ENCODE assay signal across 33 mouse cellular contexts in the genomic region with DNA sequence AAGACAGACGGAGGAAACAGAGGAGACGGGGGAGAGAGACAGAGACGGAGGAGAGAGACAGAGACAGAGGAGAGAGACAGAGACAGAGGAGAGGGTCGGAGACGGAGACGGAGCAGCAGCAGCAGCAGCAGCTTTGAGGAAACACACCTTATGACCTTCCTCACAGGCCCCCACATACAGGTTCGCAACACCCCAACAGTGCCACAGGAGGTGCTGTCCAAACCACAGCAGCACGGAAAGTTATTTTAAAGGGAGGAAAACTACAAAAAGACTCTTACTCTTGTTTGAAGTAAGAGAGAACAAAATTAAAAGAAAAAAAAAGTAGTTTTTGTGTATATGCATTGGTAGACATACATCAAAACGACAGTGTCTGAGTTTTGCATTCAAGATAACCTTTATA. TPM values are rescaled to one million over a fixed set of nuclear protein-coding genes. Genes with fewer than 3 reads are reported as not detected.
A peak's percentile ranks its signal among the peaks of the same experiment; 100 is the strongest.
DNase-seq lines count a peak whose midpoint lies in the region; ATAC-seq and TF ChIP-seq lines count a peak whose summit lies in the region.
"Had no signal": no experiment of that assay in that cellular context is flagged by ENCODE, and none has a peak within 500 bp of the region (broad histone marks: within the 10 kb centered on the region; RNA-seq: fewer than 3 reads in every experiment).

No protein-coding gene starts in this region.

- TF ChIP-seq CTCF in liver, embryonic 14.5 days (IDR thresholded peaks at IDR 0.05; ENCODE audit: low read depth), result 0 out of 2 replicates have a peak, but pooled peaks have one; percentile 9
- no peak for TF ChIP-seq CTCF in MEL (IDR thresholded peaks at IDR 0.05 in 2 of 3, conservative IDR thresholded peaks at IDR 0.05 in 1 of 3; ENCODE audit: control insufficient read depth in 1 of 3, insufficient read depth in 1 of 3, low read depth in 2 of 3, low read length in 3 of 3, poor library complexity in 1 of 3, severe bottlenecking in 1 of 3)

- H3K27ac ChIP-seq in liver, embryonic 14.5 days, result no peak overlapping the region
- H3K27ac ChIP-seq in MEL (ENCODE audit: control insufficient read depth, low read depth, low read length), result no peak overlapping the region
- H3K27ac ChIP-seq: embryonic facial prominence, embryonic 12.5 days; embryonic facial prominence, embryonic 15.5 days; forebrain, embryonic 15.5 days; heart, embryonic 15.5 days; hindbrain, embryonic 10.5 days; hindbrain, embryonic 13.5 days had no signal

- H3K36me3 ChIP-seq in liver, embryonic 14.5 days (replicated peaks; ENCODE audit: control insufficient read depth, insufficient read depth, low read depth), result no peaks in the 10 kb centered on the region
- H3K36me3 ChIP-seq in MEL (ENCODE audit: control insufficient read depth in 1 of 2, insufficient read depth in 2 of 2, low read length in 2 of 2), result peaks cover 0 to 13% of the 10 kb centered on the region in 2 experiments; a peak in 2 of 4 replicates
- H3K36me3 ChIP-seq: embryonic facial prominence, embryonic 12.5 days; embryonic facial prominence, embryonic 15.5 days; forebrain, embryonic 15.5 days; heart, embryonic 12.5 days; heart, embryonic 15.5 days; hindbrain, embryonic 10.5 days; hindbrain, embryonic 13.5 days had no signal

- no peak for TF ChIP-seq POLR2A in MEL (IDR thresholded peaks at IDR 0.05; ENCODE audit: control insufficient read depth in 1 of 2, insufficient read depth in 1 of 2, low read depth in 1 of 2, low read length in 2 of 2, poor library complexity in 1 of 2)

- peaks cover 0 to 8% of the 10 kb centered on the region in 2 experiments; a peak in 3 of 4 replicates for H3K4me1 ChIP-seq in liver, embryonic 14.5 days (replicated peaks; ENCODE audit: control insufficient read depth in 2 of 2, insufficient read depth in 2 of 2, low read length in 1 of 2)
- peaks cover 10 to 19% of the 10 kb centered on the region in 2 experiments for H3K4me1 ChIP-seq in MEL (ENCODE audit: control insufficient read depth in 1 of 2, insufficient read depth in 2 of 2, low read length in 2 of 2)
- H3K4me1 ChIP-seq: embryonic facial prominence, embryonic 12.5 days; embryonic facial prominence, embryonic 15.5 days; forebrain, embryonic 15.5 days; heart, embryonic 12.5 days; heart, embryonic 15.5 days; hindbrain, embryonic 10.5 days; hindbrain, embryonic 13.5 days had no signal

- no peaks in the 10 kb centered on the region for H3K27me3 ChIP-seq in liver, embryonic 14.5 days (ENCODE audit: control insufficient read depth, insufficient read depth, low read length)
- H3K27me3 ChIP-seq in MEL (ENCODE audit: control insufficient read depth in 1 of 2, insufficient read depth in 2 of 2, low read length in 2 of 2), result no peaks in the 10 kb centered on the region
- H3K27me3 ChIP-seq: embryonic facial prominence, embryonic 12.5 days; embryonic facial prominence, embryonic 15.5 days; forebrain, embryonic 15.5 days; heart, embryonic 12.5 days; heart, embryonic 15.5 days; Patski had no signal

- TF ChIP-seq RAD21 in MEL (IDR thresholded peaks at IDR 0.05; ENCODE audit: low read depth, low read length), result no peak

- no peak overlapping the region for H3K4me3 ChIP-seq in liver, embryonic 14.5 days (ENCODE audit: insufficient read depth in 1 of 2, low read depth in 2 of 2, low read length in 2 of 2)
- peak overlapping the region; percentile 39 to 51 for H3K4me3 ChIP-seq in MEL (ENCODE audit: control insufficient read depth in 1 of 2, insufficient read depth in 1 of 2, low read depth in 2 of 2, low read length in 2 of 2)
- H3K4me3 ChIP-seq: embryonic facial prominence, embryonic 12.5 days; embryonic facial prominence, embryonic 15.5 days; forebrain, embryonic 15.5 days; heart, embryonic 12.5 days; heart, embryonic 15.5 days; hindbrain, embryonic 10.5 days; hindbrain, embryonic 13.5 days had no signal

- no peaks in the 10 kb centered on the region for H3K9me3 ChIP-seq in liver, embryonic 14.5 days (ENCODE audit: control insufficient read depth, low read length)
- H3K9me3 ChIP-seq in MEL (replicated peaks; ENCODE audit: insufficient read depth, low read length), result no peaks in the 10 kb centered on the region
- H3K9me3 ChIP-seq: embryonic facial prominence, embryonic 12.5 days; embryonic facial prominence, embryonic 15.5 days; forebrain, embryonic 15.5 days; heart, embryonic 15.5 days; hindbrain, embryonic 10.5 days; hindbrain, embryonic 13.5 days had no signal

- no peak for DNase-seq in liver, embryonic 14.5 days (ENCODE audit: low read depth in 3 of 3, low spot score in 3 of 3)
- no peak for DNase-seq in liver
- peak; percentile 49 for DNase-seq in CD4-positive helper T cell, adult 2 months (ENCODE audit: low read depth, low spot score)
- DNase-seq in MEL (ENCODE audit: low read depth, low spot score), result peak; percentile 48
- DNase-seq in testis, postnatal 14 days (ENCODE audit: low spot score), result no peak
- DNase-seq in gastrocnemius, postnatal 4 days (ENCODE audit: low spot score in 2 of 2), result no peak
- no peak for DNase-seq in heart, adult 8-10 months (ENCODE audit: low spot score)
- DNase-seq: adrenal gland, adult 2 months; adrenal gland, postnatal 14 days; cerebellum, adult 11 months; cerebellum, adult 2 months; cerebellum, adult 9-11 months; cerebellum, postnatal 25 days; gastrocnemius, postnatal 25 days; heart, postnatal 10 days; heart, postnatal 36 days had no signal

- no peak for ATAC-seq in liver, embryonic 14.5 days (ENCODE audit: insufficient read depth)
- ATAC-seq in inflammation-experienced regulatory T-cells, adult 6 months, result peak; percentile 75
- ATAC-seq: forebrain, embryonic 15.5 days; hindbrain, embryonic 16.5 days; Patski had no signal

- 59% methylated on average over 9 of the region's 9 CpGs for WGBS in liver, embryonic 14.5 days (ENCODE audit: insufficient replicate concordance)

- H3K79me2 ChIP-seq in MEL (ENCODE audit: control insufficient read depth, insufficient read depth, low read length, poor library complexity), result no peaks in the 10 kb centered on the region

- no peak overlapping the region for H3K4me2 ChIP-seq in liver, embryonic 14.5 days (ENCODE audit: low read depth)
- H3K4me2 ChIP-seq: embryonic facial prominence, embryonic 12.5 days; embryonic facial prominence, embryonic 15.5 days; forebrain, embryonic 15.5 days; heart, embryonic 12.5 days; heart, embryonic 15.5 days; hindbrain, embryonic 13.5 days had no signal

- no peak overlapping the region for H3K9ac ChIP-seq in liver, embryonic 14.5 days (replicated peaks)
- H3K9ac ChIP-seq in MEL (ENCODE audit: control insufficient read depth, low read depth, low read length, poor library complexity, severe bottlenecking), result peak overlapping the region; percentile 48
- H3K9ac ChIP-seq: embryonic facial prominence, embryonic 12.5 days; embryonic facial prominence, embryonic 15.5 days; forebrain, embryonic 15.5 days; heart, embryonic 12.5 days; heart, embryonic 15.5 days; hindbrain, embryonic 13.5 days had no signal

- no peak for TF ChIP-seq EP300 in liver, embryonic 14.5 days (IDR thresholded peaks at IDR 0.05; ENCODE audit: low read depth)
- no peak for TF ChIP-seq EP300 in MEL (IDR thresholded peaks at IDR 0.05; ENCODE audit: low read depth in 1 of 2, low read length in 2 of 2)

TF ChIP-seq in MEL, 35 proteins besides CTCF, POLR2A, EP300 and RAD21:
- TF ChIP-seq GABPA (IDR thresholded peaks at IDR 0.05; ENCODE audit: low read depth, low read length) (no peak), MAZ (IDR thresholded peaks at IDR 0.05; ENCODE audit: low read depth, low read length) (no peak), POLR2AphosphoS5 (IDR thresholded peaks at IDR 0.05; ENCODE audit: borderline replicate concordance, low read depth, low read length) (no peak), CHD2 (IDR thresholded peaks at IDR 0.05; ENCODE audit: low read length) (no peak), UBTF (IDR thresholded peaks at IDR 0.05; ENCODE audit: borderline replicate concordance, insufficient read depth, low read depth, low read length) (no peak), RCOR1 (IDR thresholded peaks at IDR 0.05; ENCODE audit: low read depth, low read length) (peak; percentile 16; the same call in 1 of the 2 replicates)

RNA-seq across cellular contexts. Expression of a gene that starts 27.2 kb away (rescaled TPM):
- polyA plus RNA-seq in liver, embryonic 14.5 days (2012; rRNA removed), result 2.7 and 3.5 TPM in 2 replicates
- 7.9 and 9.6 TPM in 2 replicates for polyA plus RNA-seq in liver, embryonic 14.5 days (2014; fragmentation: Nextera tagmentation; extraction: Ambion mirVana)
- 7.7 TPM in 2 replicates for total RNA-seq in MEL (2012; rRNA removed)
- 1 to 10 TPM in 1 of 2 experiments, not detected in 1; 9.4 TPM for polyA plus RNA-seq in MEL (2012; ENCODE audit: insufficient read depth in 1 of 2, insufficient read length in 2 of 2, low read depth in 1 of 2, low replicate concordance in 2 of 2, missing spikeins in 1 of 2)
- 10 to 100 TPM; 20.2 to 36.2 (median 30.8) TPM for polyA plus RNA-seq in inflammation-experienced regulatory T-cells, adult 6 months (2017; shearing (Covaris generic))
- 10 to 100 TPM; 81.5 to 87.4 TPM for total RNA-seq in gastrocnemius, postnatal 4 days (2021)
- 10 to 100 TPM; 19.4 to 25.7 (median 23.9) TPM for total RNA-seq in heart, adult 8-10 months (2022)

RNA-seq across cellular contexts. Expression of a gene that starts 27.8 kb away (rescaled TPM):
- polyA plus RNA-seq in liver, embryonic 14.5 days (2012; rRNA removed), result not detected in 2 replicates
- not detected in 2 replicates for polyA plus RNA-seq in liver, embryonic 14.5 days (2014; fragmentation: Nextera tagmentation; extraction: Ambion mirVana)
- 0.58 TPM in 1 of 2 replicates, not detected in the other for total RNA-seq in MEL (2012; rRNA removed)
- polyA plus RNA-seq in MEL (2012; ENCODE audit: insufficient read depth in 1 of 2, insufficient read length in 2 of 2, low read depth in 1 of 2, low replicate concordance in 2 of 2, missing spikeins in 1 of 2), result not detected
- polyA plus RNA-seq in inflammation-experienced regulatory T-cells, adult 6 months (2017; shearing (Covaris generic)), result not detected
- total RNA-seq in gastrocnemius, postnatal 4 days (2021), result not detected
- total RNA-seq in heart, adult 8-10 months (2022), result not detected
- total RNA-seq: adrenal gland, adult 2 months; adrenal gland, postnatal 14 days; adrenal gland, postnatal 4 days; common myeloid progenitor, adult 5-6 weeks; ES-E14; gastrocnemius, adult 8-10 months; gastrocnemius, postnatal 25 days; granulocyte monocyte progenitor cell, adult 5-6 weeks; heart, postnatal 10 days; heart, postnatal 36 days had no signal
- polyA plus RNA-seq: adrenal gland, adult 2 months; cerebellum, adult 2 months; embryonic facial prominence, embryonic 12.5 days; embryonic facial prominence, embryonic 15.5 days; forebrain, embryonic 11.5 days; forebrain, embryonic 15.5 days; heart, embryonic 12.5 days; heart, embryonic 15.5 days; hindbrain, embryonic 10.5 days; hindbrain, embryonic 16.5 days; intestine, embryonic 14.5 days; Patski had no signal

RNA-seq across cellular contexts. Expression of a gene that starts 58.6 kb away (rescaled TPM):
- 17.2 and 27.1 TPM in 2 replicates for polyA plus RNA-seq in liver, embryonic 14.5 days (2012; rRNA removed)
- polyA plus RNA-seq in liver, embryonic 14.5 days (2014; fragmentation: Nextera tagmentation; extraction: Ambion mirVana), result 28.2 and 34.3 TPM in 2 replicates
- total RNA-seq in MEL (2012; rRNA removed), result 16.9 and 18.0 TPM in 2 replicates
- polyA plus RNA-seq in MEL (2012; ENCODE audit: insufficient read depth in 1 of 2, insufficient read length in 2 of 2, low read depth in 1 of 2, low replicate concordance in 2 of 2, missing spikeins in 1 of 2), result 10 to 100 TPM in 1 of 2 experiments, not detected in 1; 26.8 TPM
- 10 to 100 TPM; 43.4 to 59.2 (median 56.3) TPM for polyA plus RNA-seq in inflammation-experienced regulatory T-cells, adult 6 months (2017; shearing (Covaris generic))
- 100 to 1,000 TPM; 121 to 128 TPM for total RNA-seq in gastrocnemius, postnatal 4 days (2021)
- 10 to 100 TPM; 20.9 to 27.4 (median 22.2) TPM for total RNA-seq in heart, adult 8-10 months (2022)

Comparison
In these comparisons a context has a peak if more than half of its experiments do, and no peak if none do; other contexts are left out.
1. DNase-seq: peak in CD4-positive helper T cell, adult 2 months (single experiment) and MEL (single experiment); none in liver, embryonic 14.5 days (0 of 3), liver (single experiment), testis, postnatal 14 days (single experiment), gastrocnemius, postnatal 4 days (0 of 2) and heart, adult 8-10 months (single experiment).
2. H3K4me3 ChIP-seq: peak in MEL (2 of 2); none in liver, embryonic 14.5 days (0 of 2).